Mouse (Mus musculus) liver, embryonic 11.5 days (tissue): ENCODE measurements at regions not wholly inside any gene's neighbourhood (a gene's known extent, or its start where the extent isn't known, plus 50 kb on each side); places are given as distances from the start of the nearest gene placed in this dataset.

Experiments used
- ATAC-seq: fragments of 200-750 bp; cut with Nextera tagmentation; replicated peaks from 2 replicates; pipeline ENCODE4 v1.8.0; 2017; ENCODE audit warnings: moderate number of reproducible peaks, mild to moderate bottlenecking, moderate TSS enrichment, moderate library complexity; ENCODE audit not compliant: low FRiP score
- DNase-seq: peaks from one replicate; pipeline ENCODE4 v3.0.0-alpha.2; 2017; ENCODE audit warnings: low spot score
- H3K27ac ChIP-seq: fragments of 300-500 bp; sonication (generic); 2 replicates; pipeline ENCODE4 v1.5.1; 2014; ENCODE audit warnings: mild to moderate bottlenecking, low read depth, low read length, control low read depth
- H3K27me3 ChIP-seq: fragments of 300-500 bp; sonication (generic); replicated peaks from 2 replicates; pipeline ENCODE4 v1.6.1; 2014; ENCODE audit warnings: low read length, mixed read lengths; ENCODE audit not compliant: control insufficient read depth, insufficient read depth
- H3K36me3 ChIP-seq: fragments of 300-500 bp; sonication (generic); 2 replicates; pipeline ENCODE4 v1.6.1; 2014; ENCODE audit warnings: mild to moderate bottlenecking, low read length, moderate library complexity, mixed read lengths; ENCODE audit not compliant: control insufficient read depth, insufficient read depth
- H3K4me1 ChIP-seq: fragments of 300-500 bp; sonication (generic); replicated peaks from 2 replicates; pipeline ENCODE4 v1.6.1; 2014; ENCODE audit warnings: low read length, mixed read lengths; ENCODE audit not compliant: control insufficient read depth, insufficient read depth
- H3K4me2 ChIP-seq: fragments of 300-500 bp; sonication (generic); 2 replicates; pipeline ENCODE4 v1.6.1; 2014; ENCODE audit warnings: mild to moderate bottlenecking, control low read depth, moderate library complexity
- H3K4me3 ChIP-seq: fragments of 300-500 bp; sonication (generic); 2 replicates; pipeline ENCODE4 v1.5.1; 2014; ENCODE audit warnings: low read depth, low read length, control low read depth
- H3K9ac ChIP-seq: fragments of 300-500 bp; sonication (generic); 2 replicates; pipeline ENCODE4 v1.6.1; 2014; ENCODE audit warnings: low read depth, low read length, control low read depth
- H3K9me3 ChIP-seq: fragments of 300-500 bp; sonication (generic); 2 replicates; pipeline ENCODE4 v1.6.1; 2016; ENCODE audit warnings: low read length, inconsistent platforms, mixed read lengths; ENCODE audit not compliant: control insufficient read depth
- WGBS: fragments of 180-500 bp; shearing (Covaris S2); extraction: QIAGEN DNeasy Blood & Tissue Kit; methylation state at CpG from one replicate; pipeline ENCODE4 v1.1.7; 2014; 5-methylcytosine and 5-hydroxymethylcytosine counted together

GRCm38 (mm10) chr11:44007526-44008040, 106.6 kb upstream of the Adra1b start:
- no peaks in the 10 kb centered on the region for H3K9me3 ChIP-seq
- no peak overlapping the region for H3K27ac ChIP-seq
- H3K4me2 ChIP-seq: no peak overlapping the region
- H3K27me3 ChIP-seq: no peaks in the 10 kb centered on the region
- H3K9ac ChIP-seq: no peak overlapping the region
- H3K4me3 ChIP-seq: no peak overlapping the region
- WGBS: 60% methylated on average over 5 of the region's 5 CpGs
- no peaks in the 10 kb centered on the region for H3K36me3 ChIP-seq
- ATAC-seq (no peak), DNase-seq (no peak)
- H3K4me1 ChIP-seq: no peaks in the 10 kb centered on the region

DNA sequence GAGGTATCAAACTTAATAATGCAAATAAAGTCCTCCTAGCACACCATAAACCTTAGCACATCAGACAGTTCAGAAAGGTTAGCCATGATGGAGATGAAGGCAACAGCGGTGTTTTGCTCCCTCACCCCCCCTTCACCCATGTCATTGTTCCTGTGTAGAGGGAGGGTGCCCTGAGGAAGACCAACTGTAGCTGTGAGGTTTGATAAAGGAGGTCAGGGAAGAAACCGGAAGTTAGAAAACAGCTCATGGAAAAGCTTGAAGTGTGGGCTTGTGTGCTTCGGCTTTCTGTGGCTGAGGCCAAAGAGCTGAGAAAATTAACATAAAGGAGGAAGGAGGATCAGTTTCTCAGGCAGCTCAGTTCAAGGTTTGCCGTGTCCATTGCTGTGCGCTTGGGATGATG, 111.3 kb upstream of the Adra1b start:
- no peak for ATAC-seq
- Histone ChIP-seq H3K9me3 (no peaks in the 10 kb centered on the region), H3K4me3 (no peak overlapping the region), H3K4me1 (no peaks in the 10 kb centered on the region), H3K9ac (no peak overlapping the region), H3K27ac (no peak overlapping the region), H3K4me2 (no peak overlapping the region), H3K27me3 (no peaks in the 10 kb centered on the region), H3K36me3 (no peaks in the 10 kb centered on the region)
- no peak for DNase-seq
- 63% methylated on average over 5 of the region's 5 CpGs for WGBS

DNA sequence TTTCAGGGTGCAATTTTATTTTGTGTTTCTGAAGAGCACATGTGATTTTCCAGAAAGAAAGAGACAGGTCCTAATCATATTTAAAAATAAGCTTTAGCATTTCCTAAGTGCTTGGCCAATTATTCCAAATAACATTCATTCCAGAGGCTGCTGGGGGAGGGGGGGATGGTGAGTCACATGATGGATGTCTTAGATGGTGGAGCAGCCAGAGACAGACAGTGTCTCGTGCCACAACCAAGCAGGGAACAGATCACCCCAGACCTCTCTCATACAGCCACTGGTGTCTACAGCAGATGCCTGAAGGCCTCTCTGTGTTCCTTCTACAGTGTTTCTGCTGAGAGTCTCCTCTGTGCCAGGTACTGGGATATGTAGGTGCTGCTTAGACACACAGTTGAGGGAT, 112.8 kb upstream of the Adra1b start:
- Histone ChIP-seq H3K9ac (no peak overlapping the region), H3K27me3 (no peaks in the 10 kb centered on the region), H3K27ac (no peak overlapping the region), H3K9me3 (no peaks in the 10 kb centered on the region), H3K36me3 (no peaks in the 10 kb centered on the region), H3K4me2 (no peak overlapping the region), H3K4me1 (no peaks in the 10 kb centered on the region), H3K4me3 (no peak overlapping the region)
- DNase-seq: no peak
- no peak for ATAC-seq
- 40% methylated on average over 1 of the region's 1 CpGs for WGBS

DNA sequence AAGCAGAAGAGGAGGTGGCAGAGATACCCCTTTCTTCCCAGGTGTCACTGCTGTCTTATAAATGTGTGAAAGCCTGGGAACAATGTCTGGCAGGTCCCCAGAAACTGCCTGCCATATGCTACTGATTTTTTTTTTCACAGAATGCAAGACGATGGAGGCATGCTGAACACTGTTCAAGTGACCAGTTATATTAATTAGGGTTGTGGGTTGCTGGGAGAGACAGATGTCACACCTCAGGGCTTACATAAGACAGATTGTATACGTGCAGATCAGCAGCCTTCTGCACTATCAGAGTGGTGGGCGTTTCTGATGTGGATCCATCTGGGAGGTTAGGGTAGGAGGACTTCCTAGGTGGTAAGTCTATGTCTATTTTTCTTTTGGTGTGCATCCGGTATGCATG, 120.6 kb upstream of the Adra1b start:
- no peaks in the 10 kb centered on the region for H3K9me3 ChIP-seq
- no peaks in the 10 kb centered on the region for H3K27me3 ChIP-seq
- no peak overlapping the region for H3K4me2 ChIP-seq
- ATAC-seq (no peak), DNase-seq (no peak)
- WGBS: 58% methylated on average over 4 of the region's 4 CpGs
- H3K36me3 ChIP-seq: no peaks in the 10 kb centered on the region
- H3K4me3 ChIP-seq: no peak overlapping the region
- H3K4me1 ChIP-seq: no peaks in the 10 kb centered on the region
- H3K9ac ChIP-seq: no peak overlapping the region
- no peak overlapping the region for H3K27ac ChIP-seq

GRCm38 (mm10) chr11:44027046-44027445, 126.0 kb upstream of the Adra1b start:
- 55% methylated on average over 3 of the region's 3 CpGs for WGBS

GRCm38 (mm10) chr11:44046083-44046482, 145.1 kb upstream of the Adra1b start:
- Histone ChIP-seq H3K4me2 (no peak overlapping the region), H3K4me1 (no peaks in the 10 kb centered on the region), H3K4me3 (no peak overlapping the region), H3K9ac (no peak overlapping the region), H3K27me3 (no peaks in the 10 kb centered on the region), H3K36me3 (no peaks in the 10 kb centered on the region), H3K27ac (no peak overlapping the region), H3K9me3 (no peaks in the 10 kb centered on the region)
- DNase-seq (no peak), ATAC-seq (no peak)
- 62% methylated on average over 2 of the region's 2 CpGs for WGBS

More at GRCm38 (mm10) chr11:44027046-44027445, 126.0 kb upstream of the Adra1b start:
- DNase-seq: no peak
- no peak for ATAC-seq
- Histone ChIP-seq H3K9ac (no peak overlapping the region), H3K4me1 (no peaks in the 10 kb centered on the region), H3K36me3 (no peaks in the 10 kb centered on the region), H3K4me2 (no peak overlapping the region), H3K9me3 (no peaks in the 10 kb centered on the region), H3K4me3 (no peak overlapping the region), H3K27ac (no peak overlapping the region), H3K27me3 (no peaks in the 10 kb centered on the region)

DNA sequence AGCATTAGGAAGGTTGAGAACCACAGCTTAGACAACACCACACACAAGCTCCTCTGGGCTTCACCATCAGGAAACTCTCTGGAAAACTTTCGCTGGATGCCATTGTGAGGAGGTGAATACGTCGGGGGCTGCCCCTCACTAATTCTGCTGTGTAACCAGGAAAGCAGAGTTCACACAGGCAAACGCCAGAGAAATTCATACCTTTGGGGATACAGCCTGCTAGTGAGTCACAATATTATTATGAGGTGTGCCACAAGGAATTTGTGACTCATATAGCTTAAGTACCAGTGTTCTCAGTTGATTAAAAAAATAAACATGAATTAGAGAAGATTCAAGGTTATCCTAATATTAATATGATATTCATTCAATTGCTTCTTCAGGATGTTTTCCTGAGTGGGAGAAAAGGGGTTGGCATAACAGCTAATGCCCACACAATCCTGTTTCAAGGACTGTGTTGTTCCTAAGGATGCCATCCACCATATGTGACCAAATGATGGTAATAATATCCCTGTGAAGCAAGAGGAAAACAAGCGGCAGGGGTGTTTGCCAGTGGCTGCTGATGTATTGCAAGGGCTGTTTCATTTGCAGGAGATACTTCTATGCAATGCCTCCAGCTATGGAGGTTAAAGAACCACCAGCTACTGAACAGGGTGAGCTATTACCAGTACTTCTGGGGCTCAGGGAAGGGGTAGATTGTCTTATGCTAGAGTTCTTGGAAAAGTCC, 148.4 kb upstream of the Adra1b start:
- Histone ChIP-seq H3K4me1 (no peaks in the 10 kb centered on the region), H3K36me3 (no peaks in the 10 kb centered on the region), H3K27ac (no peak overlapping the region), H3K4me2 (no peak overlapping the region), H3K9ac (no peak overlapping the region), H3K9me3 (no peaks in the 10 kb centered on the region), H3K27me3 (no peaks in the 10 kb centered on the region), H3K4me3 (no peak overlapping the region)
- no peak for DNase-seq
- ATAC-seq: no peak
- 64% methylated on average over 5 of the region's 5 CpGs for whole genome bisulfite sequencing

- Histone ChIP-seq H3K27ac (no peak overlapping the region), H3K9ac (no peak overlapping the region), H3K4me3 (no peak overlapping the region), H3K27me3 (no peaks in the 10 kb centered on the region), H3K4me2 (no peak overlapping the region), H3K36me3 (no peaks in the 10 kb centered on the region), H3K4me1 (no peaks in the 10 kb centered on the region), H3K9me3 (no peaks in the 10 kb centered on the region)
- DNase-seq (no peak), ATAC-seq (no peak)
- 88% methylated on average over 5 of the region's 5 CpGs for WGBS
Measured at GRCm38 (mm10) chr11:44052481-44052880, 151.5 kb upstream of the Adra1b start.

DNA sequence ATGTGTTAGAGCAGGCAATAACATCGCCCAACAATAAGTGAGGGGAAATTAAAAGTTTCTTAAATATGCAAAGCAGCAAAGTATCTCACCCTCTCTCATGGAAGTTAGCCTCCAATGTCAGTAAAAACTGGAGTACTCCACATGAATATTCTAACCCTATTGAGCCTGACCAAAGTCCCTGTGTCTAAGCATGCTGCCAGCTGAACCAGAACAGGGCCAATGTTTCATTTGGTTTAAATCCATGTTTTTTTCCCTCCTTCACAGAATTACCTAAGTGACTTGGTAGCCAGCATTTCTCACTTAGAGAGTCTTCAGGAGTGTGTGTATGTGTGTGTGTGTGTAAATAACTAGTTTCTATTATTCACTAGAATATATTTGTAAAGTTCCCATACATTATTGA, 161.4 kb upstream of the Adra1b start:
- no peak overlapping the region for H3K4me3 ChIP-seq

More for the DNA sequence above, 161.4 kb upstream of the Adra1b start:
- H3K4me2 ChIP-seq: no peak overlapping the region
- whole genome bisulfite sequencing: 74% methylated on average over 1 of the region's 1 CpGs
- no peak for DNase-seq
- H3K27me3 ChIP-seq: no peaks in the 10 kb centered on the region
- H3K9ac ChIP-seq: no peak overlapping the region
- H3K9me3 ChIP-seq: no peaks in the 10 kb centered on the region
- ATAC-seq: no peak
- no peaks in the 10 kb centered on the region for H3K4me1 ChIP-seq
- no peak overlapping the region for H3K27ac ChIP-seq
- H3K36me3 ChIP-seq: no peaks in the 10 kb centered on the region
